Mouse (Mus musculus): ENCODE measurements around the gene Med22. TPM values are rescaled to one million over a fixed set of nuclear protein-coding genes. Genes with fewer than 3 reads are reported as not detected.

The Med22 gene
- total and polyA plus RNA-seq, 2 experiments from 2014 or later = 110 to 163 TPM

DNA sequence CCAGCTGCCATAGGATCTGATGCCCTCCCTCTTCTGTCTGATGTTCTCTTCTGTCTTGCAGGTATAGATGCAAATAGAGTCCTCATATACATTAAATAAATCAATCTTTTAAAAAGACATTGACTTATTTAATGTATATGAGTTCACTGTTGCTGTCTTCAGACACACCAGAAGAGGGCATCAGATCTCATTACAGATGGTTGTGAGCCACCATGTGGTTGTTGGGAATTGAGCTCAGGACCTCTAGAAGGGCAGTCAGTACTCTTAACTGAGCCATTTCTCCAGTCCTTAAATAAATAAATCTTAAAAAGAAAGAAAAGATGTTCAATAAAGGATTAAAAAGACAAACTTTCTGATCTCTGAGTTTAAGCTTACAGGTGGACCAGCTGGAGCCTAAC lies 1.1 kb downstream of the Med22 start:
- Histone ChIP-seq H3K9ac (peak overlapping the region; percentile 94), H3K9me3 (ENCODE audit: low read length) (no peaks in the 10 kb centered on the region), H3K27ac (ENCODE audit: low read depth, low read length) (peak overlapping the region; percentile 97; the same call in 1 of the 2 replicates), H3K4me2 (ENCODE audit: low read depth) (peak overlapping the region; percentile 76), H3K4me1 (ENCODE audit: insufficient read depth) (peaks cover 19% of the 10 kb centered on the region), H3K27me3 (ENCODE audit: insufficient read depth, low read length) (no peaks in the 10 kb centered on the region), H3K4me3 (ENCODE audit: low read depth, low read length) (peak overlapping the region; percentile 71), H3K36me3 (ENCODE audit: insufficient read depth) (peaks cover 59% of the 10 kb centered on the region)
- ATAC-seq = no peak
- peak; percentile 52 for TF ChIP-seq CTCF (IDR thresholded peaks at IDR 0.05; ENCODE audit: low read depth)
- DNase-seq = no peak

DNA sequence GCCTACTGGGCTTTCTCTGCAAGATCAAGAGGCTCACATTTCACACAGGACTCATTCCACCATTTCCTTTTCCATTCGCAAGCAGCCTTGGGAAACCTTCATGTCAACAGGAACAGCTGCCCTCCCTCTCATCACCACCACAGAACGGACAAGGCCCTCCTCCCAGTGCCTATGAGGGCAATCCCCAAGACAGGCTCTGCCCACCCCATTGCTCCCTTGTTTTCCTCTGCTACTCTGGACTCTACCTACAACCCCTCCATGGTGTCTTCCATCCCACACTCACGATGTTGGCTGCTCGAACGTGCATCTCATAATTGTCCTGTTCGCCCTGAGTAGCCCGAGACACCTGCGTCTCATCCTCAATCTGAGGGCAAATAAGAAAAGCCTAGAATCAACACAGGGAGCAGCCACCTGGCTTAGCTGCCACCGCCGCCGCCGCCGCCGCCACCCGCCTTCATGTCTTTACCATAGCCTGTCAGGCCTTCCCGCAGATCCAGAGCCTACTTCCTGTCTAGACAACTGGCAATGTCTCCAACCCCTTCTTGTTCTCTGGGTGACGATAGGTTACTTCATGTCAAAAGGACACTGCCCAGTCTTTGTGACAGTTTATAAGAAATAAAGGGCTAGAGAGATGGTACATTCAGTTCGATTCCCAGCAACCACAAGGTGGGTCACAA lies 1.6 kb downstream of the Med22 start:
- peak overlapping the region; percentile 76 for H3K4me2 ChIP-seq (ENCODE audit: low read depth)
- H3K36me3 ChIP-seq (ENCODE audit: insufficient read depth) = peaks cover 57% of the 10 kb centered on the region
- H3K9me3 ChIP-seq (ENCODE audit: low read length) = no peaks in the 10 kb centered on the region
- TF ChIP-seq CTCF (IDR thresholded peaks at IDR 0.05; ENCODE audit: low read depth) = no peak
- DNase-seq (no peak), ATAC-seq (no peak)
- WGBS = 86% methylated on average over 18 of the region's 18 CpGs
- peaks cover 20% of the 10 kb centered on the region for H3K4me1 ChIP-seq (ENCODE audit: insufficient read depth)
- H3K27me3 ChIP-seq (ENCODE audit: insufficient read depth, low read length) = no peaks in the 10 kb centered on the region
- H3K9ac ChIP-seq = peak overlapping the region; percentile 25; the same call in 1 of the 2 replicates
- H3K27ac ChIP-seq (ENCODE audit: low read depth, low read length) = no peak overlapping the region
- H3K4me3 ChIP-seq (ENCODE audit: low read depth, low read length) = peak overlapping the region; percentile 71

DNA sequence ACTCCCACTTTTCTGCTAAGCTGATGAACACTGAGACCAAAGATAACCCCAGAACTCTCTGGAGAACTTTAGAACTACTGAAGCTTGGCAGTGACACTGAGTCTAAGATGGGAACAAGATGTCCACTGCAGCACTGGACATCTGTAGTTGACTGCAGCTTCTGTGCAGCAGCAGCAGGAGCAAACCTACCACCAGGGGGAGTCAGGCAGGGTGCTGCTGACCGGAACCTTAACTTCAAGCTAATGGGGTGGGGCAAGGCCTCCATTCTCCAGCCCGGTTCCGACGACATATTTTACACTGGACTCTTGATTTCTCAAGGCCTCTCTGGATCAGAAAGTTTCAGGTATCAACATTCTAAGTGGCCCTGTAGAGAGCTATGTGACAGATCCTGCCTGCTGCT lies 3.4 kb downstream of the Med22 start:
- WGBS = 61% methylated on average over 4 of the region's 4 CpGs
- H3K4me3 ChIP-seq (ENCODE audit: low read depth, low read length) = no peak overlapping the region
- no peak overlapping the region for H3K9ac ChIP-seq
- H3K36me3 ChIP-seq (ENCODE audit: insufficient read depth) = peaks cover 40% of the 10 kb centered on the region
- no peaks in the 10 kb centered on the region for H3K9me3 ChIP-seq (ENCODE audit: low read length)
- no peak overlapping the region for H3K27ac ChIP-seq (ENCODE audit: low read depth, low read length)
- ATAC-seq = no peak
- DNase-seq = no peak
- H3K4me1 ChIP-seq (ENCODE audit: insufficient read depth) = peaks cover 24% of the 10 kb centered on the region
- H3K27me3 ChIP-seq (ENCODE audit: insufficient read depth, low read length) = no peaks in the 10 kb centered on the region
- no peak overlapping the region for H3K4me2 ChIP-seq (ENCODE audit: low read depth)
- TF ChIP-seq CTCF (IDR thresholded peaks at IDR 0.05; ENCODE audit: low read depth) = peak; percentile 78

DNA sequence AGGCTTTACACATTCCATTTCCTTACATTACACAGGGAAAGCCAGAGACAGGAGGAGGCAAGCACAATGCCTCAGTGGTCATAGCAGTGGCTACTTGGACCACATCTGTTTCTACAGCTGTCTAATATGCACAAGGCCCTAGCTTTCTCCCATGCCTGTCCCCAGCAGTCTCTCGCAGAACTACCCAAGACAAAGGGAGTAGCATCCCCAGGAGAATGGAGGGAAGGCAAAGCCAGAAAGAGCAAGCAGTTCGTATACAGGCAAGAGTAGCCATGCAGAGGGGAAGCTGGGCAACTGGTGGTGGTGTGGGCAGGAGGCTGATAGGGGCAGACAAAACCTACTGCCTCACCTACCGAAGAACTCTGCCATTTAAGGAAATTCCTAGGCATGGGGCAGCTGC lies 4.0 kb downstream of the Med22 start:
- WGBS = 95% methylated on average over 3 of the region's 3 CpGs
- Histone ChIP-seq H3K9ac (no peak overlapping the region), H3K9me3 (ENCODE audit: low read length) (no peaks in the 10 kb centered on the region), H3K36me3 (ENCODE audit: insufficient read depth) (peaks cover 38% of the 10 kb centered on the region), H3K4me2 (ENCODE audit: low read depth) (no peak overlapping the region), H3K4me1 (ENCODE audit: insufficient read depth) (peaks cover 22% of the 10 kb centered on the region), H3K27me3 (ENCODE audit: insufficient read depth, low read length) (no peaks in the 10 kb centered on the region), H3K4me3 (ENCODE audit: low read depth, low read length) (no peak overlapping the region), H3K27ac (ENCODE audit: low read depth, low read length) (no peak overlapping the region)
- no peak for TF ChIP-seq CTCF (IDR thresholded peaks at IDR 0.05; ENCODE audit: low read depth)
- ATAC-seq = no peak
- no peak for DNase-seq

DNA sequence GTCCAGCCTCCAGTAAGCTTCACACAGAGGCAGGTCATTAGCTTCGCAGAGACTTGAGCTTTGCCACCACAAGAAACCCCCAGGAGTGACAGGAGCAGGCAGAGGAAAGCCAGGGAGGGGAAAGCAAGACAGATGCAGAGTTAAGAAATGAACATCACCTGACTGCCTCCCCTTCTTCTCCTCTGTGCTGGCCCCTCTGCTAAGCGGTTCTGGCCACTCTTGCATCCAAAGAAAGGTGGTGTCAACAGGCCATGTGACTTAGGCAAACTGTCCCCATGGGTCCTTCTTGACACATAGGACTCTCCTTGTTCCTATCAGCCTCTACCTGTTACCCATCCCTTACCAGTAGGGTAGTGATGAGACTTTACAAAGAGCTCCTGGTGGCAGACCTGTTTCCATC lies 4.5 kb downstream of the Med22 start:
- no peak for DNase-seq
- WGBS = 100% methylated on average over 2 of the region's 2 CpGs
- Histone ChIP-seq H3K4me2 (ENCODE audit: low read depth) (no peak overlapping the region), H3K4me1 (ENCODE audit: insufficient read depth) (peaks cover 22% of the 10 kb centered on the region), H3K9ac (no peak overlapping the region), H3K27ac (ENCODE audit: low read depth, low read length) (no peak overlapping the region), H3K9me3 (ENCODE audit: low read length) (no peaks in the 10 kb centered on the region), H3K36me3 (ENCODE audit: insufficient read depth) (peaks cover 38% of the 10 kb centered on the region), H3K27me3 (ENCODE audit: insufficient read depth, low read length) (no peaks in the 10 kb centered on the region), H3K4me3 (ENCODE audit: low read depth, low read length) (no peak overlapping the region)
- no peak for TF ChIP-seq CTCF (IDR thresholded peaks at IDR 0.05; ENCODE audit: low read depth)
- ATAC-seq = no peak

DNA sequence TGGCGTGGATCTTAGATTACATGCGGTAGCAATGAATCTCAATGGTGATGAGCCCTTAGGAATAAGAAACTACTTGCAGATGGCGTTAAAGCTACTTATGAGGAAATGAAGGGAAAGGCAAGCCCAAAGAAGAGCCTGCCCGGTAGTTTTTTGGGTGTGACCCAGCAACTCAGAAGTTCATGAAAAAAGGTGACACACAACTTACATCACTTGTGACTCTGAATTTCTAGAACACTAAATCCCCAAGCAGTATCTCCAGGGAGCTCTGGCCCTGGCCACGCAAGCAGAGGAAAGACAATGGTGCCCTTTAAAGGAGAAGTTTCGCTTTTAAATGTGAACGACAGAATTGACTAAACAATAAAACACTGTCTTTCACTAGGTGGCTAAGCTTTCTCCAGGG lies 7.2 kb downstream of the Med22 start:
- H3K4me2 ChIP-seq (ENCODE audit: low read depth) = peak overlapping the region; percentile 81
- H3K4me1 ChIP-seq (ENCODE audit: insufficient read depth) = peaks cover 12% of the 10 kb centered on the region
- TF ChIP-seq CTCF (IDR thresholded peaks at IDR 0.05; ENCODE audit: low read depth) = no peak
- peak overlapping the region; percentile 77 for H3K9ac ChIP-seq
- H3K27me3 ChIP-seq (ENCODE audit: insufficient read depth, low read length) = no peaks in the 10 kb centered on the region
- 11% methylated on average over 7 of the region's 7 CpGs for WGBS
- peak overlapping the region; percentile 87 for H3K27ac ChIP-seq (ENCODE audit: low read depth, low read length)
- peak overlapping the region; percentile 63 for H3K4me3 ChIP-seq (ENCODE audit: low read depth, low read length)
- H3K36me3 ChIP-seq (ENCODE audit: insufficient read depth) = peaks cover 55% of the 10 kb centered on the region
- ATAC-seq (no peak), DNase-seq (no peak)
- no peaks in the 10 kb centered on the region for H3K9me3 ChIP-seq (ENCODE audit: low read length)

DNA sequence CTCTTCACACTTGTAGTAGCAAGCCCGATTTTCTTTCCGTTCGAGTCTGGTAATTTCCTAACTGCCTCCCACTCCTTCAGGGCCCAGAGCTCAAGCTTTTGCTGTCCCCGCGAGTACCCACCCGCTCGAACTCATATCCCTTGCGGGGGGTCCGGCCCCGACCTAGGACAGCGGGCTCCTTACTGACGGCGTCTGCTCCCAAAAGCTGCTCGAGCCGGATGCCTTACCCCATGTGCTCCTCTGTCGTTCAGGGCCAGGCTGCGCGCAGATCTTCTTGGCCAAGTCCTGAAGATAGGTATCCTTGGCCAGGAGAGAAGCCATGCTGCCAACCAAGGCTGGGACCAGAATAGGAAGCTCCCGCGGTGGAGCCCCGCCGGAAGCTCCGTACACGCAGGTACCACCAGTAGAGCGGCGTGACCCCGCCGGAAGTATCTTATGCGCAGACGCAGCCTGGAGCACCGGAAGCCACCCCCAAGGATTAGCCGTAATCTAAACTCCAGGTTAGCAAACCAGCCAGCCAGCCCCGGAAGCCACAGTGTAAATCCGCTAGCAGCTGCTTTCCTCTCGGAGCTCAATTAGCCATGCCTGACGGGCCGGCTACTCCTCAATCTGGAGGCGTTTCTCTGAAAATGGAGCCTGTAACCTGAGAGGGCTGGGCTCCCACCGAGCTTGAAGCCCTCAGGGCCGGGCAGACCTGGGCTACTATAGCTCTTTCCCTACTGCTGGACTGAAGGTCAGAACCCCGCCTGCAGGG lies 7.8 kb downstream of the Med22 start, which contains the start of gene Surf6:
Surf6 (minus strand) TSS at position 413 of the 754 bp plus-strand sequence.
- under 1% methylated on average over 41 of the region's 41 CpGs for WGBS
- H3K4me2 ChIP-seq (ENCODE audit: low read depth) = peak within 1 kb of the TSS; percentile 81
- peak within 1 kb of the TSS; percentile 63 for H3K4me3 ChIP-seq (ENCODE audit: low read depth, low read length)
- DNase-seq = peak; percentile 97
- no peak for TF ChIP-seq CTCF (IDR thresholded peaks at IDR 0.05; ENCODE audit: low read depth)
- peak within 1 kb of the TSS; percentile 77 for H3K9ac ChIP-seq
- no peaks in the 10 kb centered on the region for H3K27me3 ChIP-seq (ENCODE audit: insufficient read depth, low read length)
- peak; percentile 99 for ATAC-seq
- H3K4me1 ChIP-seq (ENCODE audit: insufficient read depth) = peaks cover 12% of the 10 kb centered on the region
- no peaks in the 10 kb centered on the region for H3K9me3 ChIP-seq (ENCODE audit: low read length)
- H3K36me3 ChIP-seq (ENCODE audit: insufficient read depth) = peaks cover 57% of the 10 kb centered on the region
- H3K27ac ChIP-seq (ENCODE audit: low read depth, low read length) = peak within 1 kb of the TSS; percentile 87
